Mouse (Mus musculus) CD4-positive helper T cell, adult 2 months (primary cell): ENCODE measurements around the gene Nsmce3.

Source experiments
- DNase-seq: peaks from one replicate; pipeline ENCODE4 v3.0.0-alpha.2; 2012; ENCODE audit warnings: low read depth, missing footprints, low spot score

Nsmce3 gene

GRCm38 (mm10) chr7:64872743-64873241 lies at the start of gene Nsmce3:
TSS of gene Nsmce3 (minus strand) at chr7:64872997.
- DNase-seq, result peak; percentile 96

- DNase-seq, result no peak
These were observed 48.4 kb upstream of the Nsmce3 start for GRCm38 (mm10) chr7:64921189-64921588.

- no peak for DNase-seq
These were observed 47.9 kb upstream of the Nsmce3 start for GRCm38 (mm10) chr7:64920735-64921134.

DNA sequence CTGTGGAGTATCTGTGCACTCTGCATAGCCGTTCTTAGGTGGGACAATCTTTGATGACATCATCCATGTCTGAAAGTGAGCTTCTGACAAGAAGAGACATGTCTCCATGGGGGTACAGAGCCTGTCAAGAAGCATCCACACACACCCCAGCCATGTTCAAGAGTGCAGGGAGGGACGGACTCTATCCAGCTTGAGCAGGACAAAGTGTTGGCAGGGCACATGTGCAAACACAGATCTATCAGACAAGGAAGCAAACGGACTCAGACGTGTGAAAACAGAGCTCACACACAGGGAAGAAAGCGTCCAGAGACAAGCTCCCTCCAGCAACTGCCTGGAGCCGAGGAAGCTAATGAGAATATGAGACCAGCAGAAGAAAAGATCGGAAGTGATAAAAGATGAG lies 43.9 kb upstream of the Nsmce3 start:
- no peak for DNase-seq

DNA sequence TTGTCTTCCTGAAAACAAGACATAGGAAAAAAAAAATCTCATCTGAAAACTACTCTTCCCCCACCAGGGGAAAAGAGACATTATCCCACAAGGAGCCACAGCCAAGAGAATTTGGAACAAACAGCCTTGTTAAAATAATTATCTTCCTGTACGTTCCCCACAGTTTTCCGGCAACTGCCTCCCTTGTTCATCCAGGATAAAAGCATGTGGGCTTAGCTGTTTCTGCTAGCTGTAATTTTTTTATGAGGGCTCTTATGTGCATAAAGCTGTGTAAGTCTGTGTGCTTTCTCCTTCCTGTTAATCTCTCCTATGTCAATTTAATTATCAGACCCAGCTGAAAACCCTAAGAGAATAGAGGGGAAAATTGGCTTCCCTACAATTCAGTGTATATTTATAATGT lies 42.3 kb upstream of the Nsmce3 start:
- DNase-seq, result no peak

DNA sequence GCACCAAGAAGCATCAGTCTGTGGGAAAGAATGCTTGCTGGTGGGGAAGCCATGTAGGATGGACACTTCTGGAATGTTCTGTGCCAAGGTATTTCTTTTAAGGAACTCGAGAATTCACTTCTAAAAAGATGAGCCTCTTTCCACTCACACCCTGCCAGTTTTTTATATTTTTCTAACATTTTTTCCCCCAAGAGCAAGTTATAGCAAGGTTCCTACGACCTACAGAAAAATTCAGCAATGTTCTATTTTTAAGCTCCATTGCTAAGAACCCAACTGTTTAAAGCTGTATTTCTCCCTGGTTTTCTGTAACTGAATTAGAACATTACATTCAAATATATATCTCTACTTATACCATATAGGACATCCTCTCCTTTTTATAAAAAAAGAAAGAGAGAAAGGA lies 39.1 kb upstream of the Nsmce3 start:
- no peak for DNase-seq

DNA sequence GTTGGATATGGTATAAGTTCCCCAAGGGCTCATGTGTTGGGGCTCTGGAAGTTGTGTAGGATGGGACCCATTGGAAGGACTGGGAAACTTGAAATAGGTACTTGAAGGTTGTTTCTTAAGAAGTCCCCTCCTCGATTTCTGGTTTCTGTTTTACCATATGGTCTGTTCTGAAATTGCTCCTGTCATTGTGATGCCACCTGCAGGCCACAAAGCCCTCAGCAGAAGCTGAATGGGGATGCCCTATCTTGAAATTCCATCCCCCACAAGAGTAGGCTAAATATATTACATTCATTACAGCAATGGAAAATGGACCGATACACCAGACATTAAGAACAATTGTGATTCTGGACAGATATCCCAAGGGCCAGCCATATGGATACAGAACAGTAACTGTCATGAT lies 37.4 kb upstream of the Nsmce3 start:
- DNase-seq, result no peak

DNA sequence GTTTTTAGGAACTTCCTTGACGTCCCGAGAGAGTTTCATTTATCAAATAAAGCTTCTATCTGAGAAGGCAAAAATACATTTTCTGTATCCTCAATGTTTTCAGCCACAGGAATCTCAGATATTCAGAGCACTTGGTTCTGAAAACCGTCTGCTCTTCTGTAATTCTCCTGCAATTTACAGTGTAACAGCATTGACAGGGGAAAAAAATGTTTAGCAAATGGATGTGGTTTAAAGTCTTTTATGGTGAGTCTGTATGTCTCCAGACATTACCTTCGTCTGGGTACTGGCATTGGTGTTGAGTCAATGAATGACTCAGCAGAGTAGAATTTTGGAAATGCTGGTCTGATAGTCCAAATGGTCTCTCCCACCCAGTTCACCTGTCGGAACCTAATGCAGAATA lies 34.2 kb upstream of the Nsmce3 start:
- no peak for DNase-seq

GRCm38 (mm10) chr7:64905506-64905905 lies 32.7 kb upstream of the Nsmce3 start:
- DNase-seq, result no peak

- DNase-seq, result no peak
These were observed 27.5 kb upstream of the Nsmce3 start for GRCm38 (mm10) chr7:64900249-64900648.

GRCm38 (mm10) chr7:64896587-64896986 lies 23.8 kb upstream of the Nsmce3 start:
- DNase-seq, result no peak

GRCm38 (mm10) chr7:64895685-64896101 lies 22.9 kb upstream of the Nsmce3 start:
- no peak for DNase-seq

GRCm38 (mm10) chr7:64891139-64891538 lies 18.3 kb upstream of the Nsmce3 start:
- DNase-seq, result no peak

DNA sequence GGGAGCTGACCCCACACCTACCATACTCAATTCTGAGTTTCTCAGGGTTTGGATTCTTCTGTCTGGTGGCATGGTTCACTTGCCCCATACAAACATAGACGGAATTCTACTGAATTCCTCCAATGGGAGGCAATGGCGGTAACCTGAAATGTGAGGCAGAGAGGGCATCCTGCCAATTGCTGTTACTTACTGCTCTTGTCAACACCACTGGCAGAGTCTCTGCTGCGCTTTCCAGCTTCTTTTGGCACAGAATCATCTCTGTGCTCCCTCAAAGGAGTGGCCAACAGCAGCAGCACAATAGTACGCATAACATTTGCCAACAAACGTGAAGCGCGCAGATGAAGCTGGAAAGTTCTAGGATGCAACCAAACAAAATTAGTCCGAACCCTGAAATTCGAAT lies 17.1 kb upstream of the Nsmce3 start:
- no peak for DNase-seq

DNA sequence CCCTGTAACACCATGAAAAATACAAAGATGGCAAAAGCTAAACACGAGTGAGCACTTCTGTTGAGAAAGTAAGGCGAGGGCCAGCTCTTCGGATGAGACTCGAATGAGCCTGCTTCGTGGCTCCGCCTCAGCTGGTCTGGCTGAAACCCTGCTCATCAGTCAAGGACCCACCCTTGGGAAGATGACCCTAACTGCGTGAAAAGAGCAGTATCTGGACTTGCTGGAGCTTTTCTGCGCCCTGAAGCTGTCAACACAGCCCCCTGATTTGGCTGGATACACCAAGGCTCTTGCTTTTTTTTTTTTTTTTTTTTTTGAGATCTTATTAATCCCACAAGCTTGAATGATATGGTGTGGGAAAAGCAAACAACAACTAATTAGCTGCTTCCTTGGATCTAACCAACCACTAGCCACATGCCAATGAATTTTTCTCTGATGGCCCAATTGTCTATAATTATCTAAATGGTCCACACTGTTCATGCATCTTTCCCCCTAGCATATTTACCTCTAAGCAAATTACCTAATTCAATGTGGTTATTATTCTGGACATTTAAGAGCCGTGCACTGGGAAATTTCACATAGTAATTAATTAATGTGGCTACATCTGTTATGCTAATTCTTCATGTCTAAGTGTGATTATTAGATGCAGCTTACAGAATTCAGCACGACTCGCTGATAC lies 11.5 kb upstream of the Nsmce3 start:
- DNase-seq, result no peak

DNA sequence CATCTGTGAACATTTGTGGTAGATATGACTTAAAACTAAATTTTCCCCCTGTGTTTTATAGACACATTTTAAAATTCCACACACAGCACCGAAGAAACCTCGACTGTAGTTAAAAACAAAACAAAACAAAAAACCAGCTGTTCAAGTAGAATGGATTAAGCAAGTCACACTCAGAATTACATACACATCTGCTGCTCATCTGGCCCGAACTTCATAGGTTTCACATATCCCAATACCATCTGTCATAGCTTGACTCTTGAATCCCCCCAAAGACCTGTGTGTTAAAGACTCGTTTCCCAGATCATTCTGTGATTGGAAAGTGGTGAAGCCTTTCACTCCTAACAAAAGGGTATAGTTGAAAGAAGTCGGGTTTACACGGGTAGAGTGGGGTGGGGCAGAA lies 9.4 kb upstream of the Nsmce3 start:
- no peak for DNase-seq

DNA sequence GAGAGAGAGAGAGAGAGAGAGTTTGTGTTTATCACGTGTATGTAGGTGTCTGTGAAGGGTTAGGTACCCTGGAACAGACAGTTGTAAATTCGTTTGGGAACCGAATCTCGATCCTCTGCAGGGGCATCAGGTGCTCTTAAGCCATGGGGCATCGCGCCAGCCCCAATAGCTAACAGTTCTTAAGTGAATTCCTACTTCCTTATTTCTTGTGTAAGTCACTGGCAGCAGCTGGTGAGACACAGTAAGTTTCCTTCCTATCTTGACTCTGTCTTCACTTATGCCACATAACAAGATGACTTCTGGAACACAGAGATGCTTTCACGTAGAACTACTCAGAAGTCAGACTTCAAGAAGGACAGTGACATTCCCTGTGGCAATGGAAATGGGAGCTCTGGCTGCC lies 8.6 kb upstream of the Nsmce3 start:
- no peak for DNase-seq

DNA sequence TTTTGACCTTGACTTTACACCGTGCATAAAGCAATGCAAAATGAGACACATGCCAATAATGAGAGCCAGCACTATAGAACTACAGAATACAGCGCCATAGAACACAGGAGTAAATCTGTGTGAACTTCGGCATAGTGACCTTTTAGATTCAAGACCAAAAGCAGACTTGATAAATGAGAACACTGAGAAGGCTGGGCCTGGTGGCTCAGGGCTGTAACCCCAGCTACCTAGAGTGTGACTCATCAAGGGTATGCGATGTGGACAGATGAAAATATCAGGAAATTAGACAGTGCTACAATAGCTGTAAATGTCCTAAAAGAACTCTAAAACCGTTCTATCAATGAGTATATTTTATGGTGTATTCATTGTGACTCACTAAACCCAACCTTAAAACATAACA lies 7.6 kb upstream of the Nsmce3 start:
- no peak for DNase-seq

DNA sequence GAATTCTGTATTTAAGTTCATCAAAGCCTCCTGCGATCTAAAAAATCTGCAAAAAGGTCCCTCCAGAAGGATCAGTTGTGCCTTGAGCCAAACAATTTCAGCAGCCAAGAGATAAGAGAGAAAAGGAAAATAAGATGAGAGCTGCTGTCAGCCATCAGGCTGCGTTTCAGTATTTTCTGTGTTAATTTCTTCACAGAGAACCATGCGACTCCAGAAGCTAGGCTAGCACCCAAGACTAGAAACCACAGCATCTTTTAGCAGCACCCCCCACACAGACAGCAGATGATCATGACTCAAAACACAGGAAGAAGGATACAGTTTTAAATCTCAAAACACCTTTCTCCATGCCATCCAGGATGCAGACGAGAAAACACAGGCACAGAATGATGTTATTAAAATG lies 2.1 kb upstream of the Nsmce3 start:
- no peak for DNase-seq

- DNase-seq, result no peak
These were observed 469 bp upstream of the Nsmce3 start for GRCm38 (mm10) chr7:64873266-64873665.

- no peak for DNase-seq
These were observed 632 bp downstream of the Nsmce3 start for GRCm38 (mm10) chr7:64871987-64872742.

DNA sequence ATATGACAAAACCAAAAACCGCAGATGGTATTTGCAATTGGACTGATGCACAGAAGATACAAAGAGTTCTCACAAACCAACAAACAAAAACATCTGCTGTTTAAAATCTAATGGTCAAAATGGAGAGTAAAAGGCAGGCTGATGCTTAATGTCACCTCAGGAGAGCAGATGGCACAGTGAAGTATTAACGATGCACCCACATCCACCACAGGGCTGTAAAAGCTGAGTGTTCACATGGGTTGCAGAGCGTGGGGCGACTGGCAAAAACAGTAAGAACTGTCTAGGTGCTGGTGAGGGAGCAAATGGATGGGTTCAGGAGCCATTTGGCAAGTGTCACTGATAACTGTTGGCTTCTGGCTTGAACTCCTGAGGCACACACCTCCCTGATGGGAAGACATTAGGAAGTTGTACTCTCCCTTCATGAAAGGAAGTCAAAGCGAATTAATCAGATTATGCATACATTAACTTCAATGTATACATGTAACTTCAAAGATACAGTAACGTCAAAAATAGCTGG lies 3.2 kb downstream of the Nsmce3 start:
- DNase-seq, result no peak

DNA sequence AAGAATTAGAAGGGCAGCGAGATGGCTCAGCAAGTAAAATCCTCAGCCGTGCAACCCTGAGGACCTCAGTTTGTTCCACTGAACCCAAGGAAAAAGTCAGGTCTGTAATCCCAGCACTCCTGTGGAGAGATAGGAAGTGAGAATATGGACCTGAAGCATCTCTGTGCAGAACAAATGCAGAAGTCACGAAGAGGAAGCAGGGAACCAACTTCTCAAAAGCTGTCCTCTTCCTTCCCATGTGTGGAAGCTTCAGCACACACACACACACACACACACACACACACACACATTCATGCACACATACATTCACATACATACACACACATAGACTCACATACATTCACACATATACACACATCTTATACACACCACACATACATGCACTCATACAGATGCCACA lies 9.3 kb downstream of the Nsmce3 start:
- DNase-seq, result no peak
